Mouse (Mus musculus): Measurements from ENCODE around the gene Retreg1.
A peak's percentile ranks its signal among the peaks of the same experiment; 100 is the strongest.

Gene Retreg1

DNA sequence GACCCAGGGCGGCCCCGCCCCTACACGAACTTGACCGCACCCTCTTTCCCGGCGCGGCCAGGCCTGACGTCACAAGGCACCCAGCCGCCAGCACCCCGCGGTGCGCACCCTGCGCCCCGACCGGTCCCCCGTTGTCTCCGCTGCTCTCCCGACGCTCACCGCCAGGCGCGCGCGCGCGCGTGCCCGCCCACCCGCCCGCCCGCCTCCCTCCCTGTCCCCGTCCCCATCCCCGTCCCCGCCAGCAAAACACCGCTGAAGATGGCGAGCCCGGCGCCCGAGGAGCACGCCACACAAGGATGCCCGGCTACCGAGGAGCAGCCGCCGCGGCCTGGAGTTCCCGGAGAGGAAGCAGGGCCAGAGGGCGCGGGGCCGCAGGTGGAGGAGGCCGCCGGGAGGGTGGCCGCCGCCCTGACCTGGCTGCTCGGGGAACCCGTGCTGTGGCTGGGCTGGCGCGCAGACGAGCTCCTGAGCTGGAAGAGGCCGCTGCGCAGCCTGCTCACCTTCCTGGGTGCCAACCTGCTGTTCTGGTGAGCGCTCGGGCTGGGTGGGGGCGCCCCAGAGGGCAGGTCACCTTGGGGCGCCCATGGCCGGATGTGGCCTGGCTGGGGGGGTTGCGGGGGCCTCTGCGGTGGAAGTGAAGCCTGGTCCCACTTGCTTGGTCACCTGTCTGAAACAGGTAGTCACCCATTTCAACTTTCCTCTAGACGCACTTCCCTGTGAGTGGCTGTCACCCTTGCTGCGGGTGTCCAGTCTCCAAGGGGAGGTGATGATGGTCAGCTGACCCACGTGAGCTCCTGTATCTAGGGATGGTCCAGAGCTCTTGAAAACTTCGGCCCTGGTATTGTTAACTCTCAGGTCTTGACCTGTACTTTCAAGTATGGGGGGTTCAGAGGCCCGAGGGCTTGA lies at the start of gene Retreg1:
TSS of gene Retreg1 (plus strand) at position 95 of the 906 bp plus-strand sequence.
- DNase-seq = peak; percentile 76 to 85

GRCm38 (mm10) chr15:25794123-25794522 lies 48.9 kb upstream of the Retreg1 start:
- no peak for DNase-seq

GRCm38 (mm10) chr15:25795496-25795895 lies 47.5 kb upstream of the Retreg1 start:
- DNase-seq = no peak

- peak; percentile 59 to 68 for DNase-seq
Observed at GRCm38 (mm10) chr15:25796353-25796752, 46.6 kb upstream of the Retreg1 start.

DNA sequence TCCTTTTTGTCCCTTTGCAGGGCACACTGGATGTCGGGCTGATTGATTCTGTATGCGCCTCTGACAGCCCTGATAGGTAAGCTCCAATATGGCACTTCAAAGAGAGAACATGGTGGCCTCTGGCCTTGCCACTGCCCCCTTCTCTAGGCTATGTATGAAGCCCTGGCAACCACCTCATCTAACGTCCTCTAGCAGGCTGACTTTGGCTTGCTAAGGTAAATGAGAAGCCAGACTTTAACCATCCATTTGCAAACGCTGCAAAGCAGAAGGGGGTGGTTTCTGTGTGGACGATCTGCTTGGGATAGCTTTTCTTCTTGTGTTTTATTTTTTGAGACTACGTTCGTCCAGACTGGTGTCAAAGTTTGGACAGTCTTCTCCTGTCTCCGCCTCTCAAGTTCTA lies 45.8 kb upstream of the Retreg1 start:
- no peak for DNase-seq

DNA sequence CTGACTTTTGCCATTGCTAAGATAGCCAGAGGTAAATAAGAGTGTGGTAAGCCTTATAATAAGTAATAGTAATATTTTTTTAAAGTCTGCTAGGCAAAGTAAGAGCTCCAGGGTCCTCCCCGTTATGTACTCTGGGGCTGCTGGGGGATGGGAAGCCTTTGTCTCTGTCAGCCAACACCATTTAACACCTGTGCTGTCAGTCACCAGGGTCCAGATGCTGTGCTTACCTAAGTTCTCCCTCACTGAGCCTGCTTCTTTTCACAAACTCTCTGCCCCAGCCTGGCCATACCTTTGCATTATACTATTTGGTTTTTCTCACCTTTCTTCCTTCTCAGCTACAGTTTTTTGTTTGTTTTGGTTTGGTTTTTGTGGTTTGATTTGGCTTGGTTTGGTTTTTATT lies 45.1 kb upstream of the Retreg1 start:
- DNase-seq = no peak

- DNase-seq = no peak
Observed at GRCm38 (mm10) chr15:25801726-25802125, 41.3 kb upstream of the Retreg1 start.

- DNase-seq = no peak
Observed at GRCm38 (mm10) chr15:25802194-25802593, 40.8 kb upstream of the Retreg1 start.

GRCm38 (mm10) chr15:25803111-25803510 lies 39.9 kb upstream of the Retreg1 start:
- no peak for DNase-seq

- DNase-seq = peak; percentile 84 to 87
Observed at GRCm38 (mm10) chr15:25805336-25806110, 37.5 kb upstream of the Retreg1 start.

DNA sequence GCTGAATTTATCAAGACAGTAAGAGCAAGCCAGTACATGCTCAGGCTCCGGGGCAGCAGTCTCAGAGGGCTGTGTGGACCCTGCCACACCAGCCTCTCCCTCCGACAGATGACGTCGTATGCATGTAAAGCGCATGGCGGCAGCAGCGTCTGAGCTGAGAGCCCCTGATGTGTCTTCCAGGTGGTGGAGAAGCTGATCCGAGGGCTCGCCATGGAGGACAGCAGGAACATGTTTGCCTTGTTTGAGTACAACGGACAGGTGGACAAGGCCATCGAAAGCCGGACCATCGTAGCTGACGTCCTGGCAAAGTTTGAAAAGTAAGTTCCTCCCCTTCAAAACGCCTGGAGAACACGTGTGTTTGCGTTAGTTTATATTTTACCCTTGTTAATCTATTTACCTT lies 36.6 kb upstream of the Retreg1 start:
- no peak for DNase-seq

DNA sequence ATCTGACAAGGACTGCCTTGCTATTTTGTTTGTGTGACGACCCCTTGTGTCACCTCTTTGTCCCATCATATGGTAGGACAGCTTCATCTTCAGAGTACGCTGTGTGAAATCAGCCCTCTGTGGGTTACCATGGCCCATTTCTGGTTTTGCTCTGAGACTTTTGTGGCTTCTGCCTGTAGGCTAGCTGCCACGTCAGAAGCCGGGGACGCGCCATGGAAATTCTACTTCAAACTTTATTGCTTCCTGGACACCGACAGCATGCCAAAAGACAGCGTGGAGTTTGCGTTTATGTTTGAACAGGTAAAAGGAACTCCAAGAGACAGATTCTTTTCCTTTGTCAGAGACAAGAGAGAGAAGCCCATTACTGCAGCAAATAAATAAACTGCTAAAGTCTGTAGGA lies 36.1 kb upstream of the Retreg1 start:
- DNase-seq = no peak

- no peak for DNase-seq
Observed at GRCm38 (mm10) chr15:25808677-25809460, 34.1 kb upstream of the Retreg1 start.

DNA sequence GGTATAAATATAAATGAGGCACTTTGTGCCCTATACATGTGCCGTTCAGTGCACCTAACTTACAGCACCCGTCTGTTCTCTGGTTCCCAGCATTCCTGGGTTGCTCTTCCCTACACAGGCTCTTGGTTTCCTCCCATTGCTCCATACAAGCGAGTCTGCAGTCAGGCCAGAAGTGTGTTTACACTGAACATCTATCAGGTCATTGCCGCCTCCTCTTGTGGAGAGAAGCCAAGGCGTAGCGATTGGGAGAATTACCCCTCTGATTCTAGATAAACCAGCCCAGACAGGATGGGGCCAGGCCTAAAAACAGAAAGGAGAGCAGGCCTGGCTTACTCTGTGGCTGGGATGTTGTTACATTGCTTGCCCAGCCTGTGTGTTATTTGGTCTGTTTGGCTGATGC lies 33.3 kb upstream of the Retreg1 start:
- no peak for DNase-seq

DNA sequence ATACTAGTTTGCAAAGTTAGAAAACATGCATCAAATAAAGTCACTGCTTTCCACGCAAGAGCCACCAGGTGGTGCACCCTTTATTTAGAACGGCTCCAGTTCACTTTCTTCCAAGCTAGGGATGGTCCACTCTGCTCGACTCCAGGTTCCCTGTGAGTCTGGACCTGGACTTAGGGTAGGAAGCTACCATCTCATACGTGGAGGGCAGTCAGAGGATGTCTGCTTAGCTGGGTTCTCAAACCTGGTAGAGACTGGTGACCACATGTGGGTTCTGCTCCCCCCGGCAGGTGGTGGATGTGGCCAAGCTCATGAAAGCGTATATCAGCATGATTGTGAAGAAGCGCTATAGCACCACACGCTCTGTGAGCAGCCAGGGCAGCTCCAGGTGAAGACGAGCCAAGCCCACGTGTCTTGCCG lies 31.1 kb upstream of the Retreg1 start:
- DNase-seq = peak; percentile 57 to 69

- peak; percentile 65 to 70 for DNase-seq
Observed at GRCm38 (mm10) chr15:25812479-25812878, 30.5 kb upstream of the Retreg1 start.

- DNase-seq = no peak
Observed at GRCm38 (mm10) chr15:25814535-25814934, 28.4 kb upstream of the Retreg1 start.

DNA sequence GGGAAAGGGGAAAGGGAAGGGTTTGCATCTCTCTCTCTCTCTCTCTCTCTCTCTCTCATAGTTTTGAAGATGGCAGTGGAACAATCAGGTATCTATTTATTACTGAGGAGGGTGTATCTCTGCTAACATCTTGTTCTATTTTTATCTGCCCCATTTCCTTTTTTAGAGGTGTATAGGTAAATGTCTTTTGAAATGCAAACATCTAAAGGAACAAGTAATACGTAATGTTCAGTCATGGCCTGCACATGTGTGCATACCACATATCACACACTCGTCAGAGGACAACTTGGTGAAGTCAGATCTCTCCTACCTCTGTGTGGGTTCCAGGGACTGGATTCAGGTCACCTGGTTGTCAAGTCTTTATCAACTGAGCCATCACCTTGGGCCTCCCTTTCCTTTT lies 25.8 kb upstream of the Retreg1 start:
- DNase-seq = no peak

- DNase-seq = no peak
Observed at GRCm38 (mm10) chr15:25821981-25822380, 21.0 kb upstream of the Retreg1 start.

DNA sequence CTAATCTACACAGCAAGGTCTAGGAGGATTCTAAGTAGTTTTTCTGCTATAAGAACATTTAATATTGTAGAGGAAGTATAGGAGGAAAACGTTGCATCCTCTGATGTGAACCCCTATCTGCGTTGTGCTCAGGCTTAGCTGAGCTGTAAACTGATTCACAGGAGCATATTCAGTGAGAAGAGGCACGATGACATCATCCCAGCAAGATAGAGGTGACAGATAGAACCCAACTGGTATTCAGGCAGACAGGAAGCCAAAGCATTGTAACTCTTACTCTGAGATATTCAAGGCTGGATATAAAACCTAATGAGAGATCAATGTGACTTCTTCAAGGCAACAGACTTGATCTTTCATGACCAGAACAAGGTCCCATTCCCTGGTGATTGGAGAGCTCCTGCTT lies 20.3 kb upstream of the Retreg1 start:
- no peak for DNase-seq

DNA sequence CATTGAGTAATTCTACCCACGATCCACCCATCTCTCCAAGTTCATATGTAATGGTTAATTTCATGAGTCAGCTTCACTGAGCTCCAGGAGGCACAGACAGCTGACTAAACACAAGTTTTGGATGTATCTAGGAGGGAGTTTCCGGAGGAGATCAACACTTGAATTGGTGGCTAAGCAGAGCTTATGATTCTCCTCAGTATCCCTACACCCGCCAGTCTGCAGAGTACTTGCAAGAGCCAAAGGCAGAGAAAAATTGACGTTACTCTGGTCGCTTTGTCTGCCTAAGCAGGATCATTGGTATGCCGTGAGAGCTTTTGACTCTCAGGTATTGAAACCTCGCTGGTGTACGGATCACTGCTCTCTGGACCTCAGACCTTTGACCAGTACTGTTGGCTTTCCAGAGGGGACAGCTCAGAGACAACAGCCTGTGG lies 16.4 kb upstream of the Retreg1 start:
- DNase-seq = peak; percentile 26 to 52

- DNase-seq = no peak
Observed at GRCm38 (mm10) chr15:25828464-25828863, 14.5 kb upstream of the Retreg1 start.

DNA sequence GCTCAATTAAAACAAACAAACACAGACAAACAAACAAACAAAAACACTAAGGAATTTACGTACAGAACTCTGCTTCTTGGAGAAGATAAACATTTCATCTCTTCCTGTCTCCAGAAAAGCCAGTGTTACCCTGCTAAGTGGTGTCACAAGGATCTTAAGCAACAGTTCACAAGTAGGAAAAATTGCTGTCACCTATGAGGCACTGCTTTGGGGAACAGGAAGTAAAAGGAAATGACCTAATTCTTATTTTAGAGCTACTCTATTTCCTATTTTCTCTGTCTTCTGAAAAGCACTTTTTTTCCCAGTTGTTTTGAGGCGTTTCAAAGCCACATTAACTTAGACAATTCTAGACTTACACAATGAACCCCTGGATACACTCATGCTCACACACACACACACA lies 12.6 kb upstream of the Retreg1 start:
- no peak for DNase-seq

All from kidney, postnatal 4 days (tissue).